Mouse (Mus musculus) liver, postnatal 0 days (tissue): Measurements from ENCODE around the gene BC107364. TPM values are rescaled to one million over a fixed set of nuclear protein-coding genes. Genes with fewer than 3 reads are reported as not detected.
"Not testable (repeated sequence)": the region's sequence is repeated elsewhere in the genome, so short reads cannot be mapped to it uniquely, and the experiment has no call there.

ENCODE experiments used
- ATAC-seq: fragments of 200-750 bp; cut with Nextera tagmentation; 2 replicates; pipeline ENCODE4 v1.8.0; 2017; ENCODE audit warnings: mild to moderate bottlenecking, moderate library complexity
- DNase-seq: peaks from one replicate; pipeline ENCODE4 v3.0.0-alpha.2; 2016
- H3K27ac ChIP-seq: fragments of 300-500 bp; sonication (generic); 2 replicates; pipeline ENCODE4 v1.5.1; 2014; ENCODE audit warnings: antibody characterized with exemption, moderate library complexity, mild to moderate bottlenecking, low read depth
- H3K27me3 ChIP-seq: fragments of 300-500 bp; sonication (generic); 2 replicates; pipeline ENCODE4 v1.6.1; 2014; ENCODE audit warnings: low read length, control low read depth, mixed read lengths; ENCODE audit not compliant: insufficient read depth
- H3K36me3 ChIP-seq: fragments of 300-500 bp; sonication (generic); replicated peaks from 2 replicates; pipeline ENCODE4 v1.6.1; 2014; ENCODE audit warnings: mild to moderate bottlenecking, control low read depth, low read length, moderate library complexity, mixed read lengths; ENCODE audit not compliant: insufficient read depth
- H3K4me1 ChIP-seq: fragments of 300-500 bp; sonication (generic); 2 replicates; pipeline ENCODE4 v1.6.1; 2014; ENCODE audit warnings: antibody characterized with exemption, mild to moderate bottlenecking, control low read depth; ENCODE audit not compliant: insufficient read depth
- H3K4me2 ChIP-seq: fragments of 300-500 bp; sonication (generic); 2 replicates; pipeline ENCODE4 v1.6.1; 2014; ENCODE audit warnings: low read depth, mild to moderate bottlenecking, low read length, moderate library complexity, mixed read lengths
- H3K4me3 ChIP-seq: fragments of 300-500 bp; sonication (generic); 2 replicates; pipeline ENCODE4 v1.5.1; 2014; ENCODE audit warnings: low read depth, low read length
- H3K9ac ChIP-seq: fragments of 300-500 bp; sonication (generic); replicated peaks from 2 replicates; pipeline ENCODE4 v1.6.1; 2014; ENCODE audit warnings: mild to moderate bottlenecking, moderate library complexity
- H3K9me3 ChIP-seq: fragments of 300-500 bp; sonication (generic); 2 replicates; pipeline ENCODE4 v1.6.1; 2016; ENCODE audit warnings: mild to moderate bottlenecking, control low read depth, low read length, mixed read lengths
- CTCF ChIP-seq: sonication (generic); IDR thresholded peaks from 2 replicates; pipeline ENCODE4 v1.5.1; 2016; ENCODE audit warnings: antibody characterized with exemption, low read depth
- EP300 ChIP-seq: IDR thresholded peaks from 2 replicates; pipeline ENCODE4 v1.6.1; 2016; ENCODE audit warnings: antibody characterized with exemption, low read depth, mild to moderate bottlenecking
- WGBS: fragments of 180-500 bp; shearing (Covaris S2); extraction: QIAGEN DNeasy Blood & Tissue Kit; methylation state at CpG from one replicate; pipeline ENCODE4 v1.1.7; 2014; ENCODE audit not compliant: insufficient replicate concordance; 5-methylcytosine and 5-hydroxymethylcytosine counted together
- polyA plus RNA-seq: library from polyadenylated mRNA; unstranded; fragments of >200 nt; fragmentation: Nextera tagmentation; extraction: Ambion mirVana; gene quantifications from 2 replicates; pipeline ENCODE4 v1.2.1, GENCODE M21; 2015

Gene BC107364
- polyA plus RNA-seq, 1 experiment from 2014 or later = not detected

DNA sequence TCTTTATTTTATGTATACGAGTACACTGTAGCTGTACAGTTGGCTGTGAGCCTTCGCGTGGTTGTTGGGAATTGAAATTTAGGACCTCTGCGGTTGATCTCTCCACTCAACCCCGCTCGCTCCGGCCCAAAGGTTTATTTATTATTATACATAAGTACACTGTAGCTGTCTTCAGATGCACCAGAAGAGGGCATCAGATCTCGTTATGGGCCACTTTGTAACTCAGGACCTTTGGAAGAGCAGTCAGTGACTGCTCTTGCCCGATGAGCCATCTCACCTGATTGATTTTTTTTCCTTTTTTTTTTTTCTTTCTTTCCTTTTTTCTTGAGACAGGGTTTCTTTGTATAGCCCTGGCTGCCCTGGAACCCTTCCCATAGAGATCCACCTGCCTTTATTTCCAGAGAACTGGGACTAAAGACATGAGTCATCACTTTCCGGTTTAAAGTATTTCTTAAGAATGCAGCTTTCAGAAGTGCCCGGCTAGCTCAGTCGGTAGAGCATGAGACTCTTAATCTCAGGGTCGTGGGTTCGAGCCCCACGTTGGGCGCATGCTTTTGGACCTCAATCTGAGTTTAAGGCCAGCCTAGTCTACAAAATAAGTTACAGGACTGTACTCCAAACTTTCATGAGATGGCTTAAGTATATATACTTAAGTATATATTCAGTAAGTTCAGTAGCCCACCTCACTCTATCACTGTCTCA lies 24.2 kb downstream of the BC107364 start:
- Histone ChIP-seq H3K9ac (peak overlapping the region; percentile 32), H3K4me3 (peak overlapping the region; percentile 21; the same call in 1 of the 2 replicates), H3K27me3 (0 out of 2 replicates have a peak, but pooled peaks cover 1% of the 10 kb centered on the region), H3K27ac (peak overlapping the region; percentile 90), H3K4me1 (peaks cover 18% of the 10 kb centered on the region), H3K9me3 (no peaks in the 10 kb centered on the region), H3K4me2 (peak overlapping the region; percentile 63), H3K36me3 (no peaks in the 10 kb centered on the region)
- ATAC-seq (peak; percentile 66), DNase-seq (peak; percentile 54)
- WGBS = 6% methylated on average over 16 of the region's 16 CpGs
- no peak for TF ChIP-seq EP300
- TF ChIP-seq CTCF = peak; percentile 65

DNA sequence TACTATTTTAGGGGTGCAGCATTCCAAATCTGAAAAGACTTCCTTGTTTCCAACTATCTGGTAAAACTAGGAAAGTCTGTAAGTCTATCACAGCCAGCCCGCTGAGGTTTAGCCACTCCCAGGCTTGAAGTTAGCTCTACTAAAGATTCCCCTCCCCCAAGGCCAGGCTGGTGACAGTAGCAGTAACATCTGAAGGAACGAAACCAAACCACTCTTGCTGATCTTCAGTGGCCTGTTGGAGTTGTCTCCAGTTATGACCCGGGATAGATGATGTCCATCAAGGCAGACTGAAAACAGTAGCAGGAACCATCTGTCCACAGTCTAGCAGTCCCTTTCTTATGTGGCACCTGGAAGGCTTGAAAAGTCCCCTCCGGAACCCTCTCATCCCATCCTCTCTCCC lies 24.8 kb downstream of the BC107364 start:
- ATAC-seq (peak; percentile 40; the same call in 1 of the 2 replicates), DNase-seq (peak; percentile 49)
- 8% methylated on average over 4 of the region's 4 CpGs for WGBS
- H3K4me1 ChIP-seq = peaks cover 18% of the 10 kb centered on the region
- 0 out of 2 replicates have a peak, but pooled peaks cover 7% of the 10 kb centered on the region for H3K27me3 ChIP-seq
- peak overlapping the region; percentile 90 for H3K27ac ChIP-seq
- TF ChIP-seq CTCF (no peak), EP300 (no peak)
- H3K4me3 ChIP-seq = peak overlapping the region; percentile 21; the same call in 1 of the 2 replicates
- H3K9me3 ChIP-seq = no peaks in the 10 kb centered on the region
- H3K4me2 ChIP-seq = peak overlapping the region; percentile 63
- H3K9ac ChIP-seq = peak overlapping the region; percentile 32
- no peaks in the 10 kb centered on the region for H3K36me3 ChIP-seq

DNA sequence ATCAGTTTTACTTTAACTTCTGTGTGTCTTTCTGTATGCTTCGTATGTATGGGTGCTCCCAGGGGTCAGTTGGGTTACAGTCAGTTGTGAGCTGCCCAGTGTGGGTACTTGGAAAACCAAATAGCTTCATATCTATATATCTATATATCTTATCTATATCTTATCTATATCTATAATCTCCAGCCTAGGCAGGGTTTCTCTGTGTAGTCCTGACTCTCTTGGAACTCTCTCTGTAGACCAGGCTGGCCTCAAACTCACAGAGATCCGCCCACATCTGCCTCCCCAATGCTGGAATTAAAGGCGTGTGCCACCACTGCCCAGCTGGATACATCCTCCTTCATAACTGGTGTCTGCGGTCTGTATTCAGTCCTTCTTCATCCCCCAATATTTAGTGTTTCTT lies 25.8 kb downstream of the BC107364 start:
- ATAC-seq (no peak), DNase-seq (no peak)
- 74% methylated on average over 4 of the region's 4 CpGs for WGBS
- no peak overlapping the region for H3K27ac ChIP-seq
- H3K4me3 ChIP-seq = no peak overlapping the region
- no peak for TF ChIP-seq EP300
- TF ChIP-seq CTCF = no peak
- H3K36me3 ChIP-seq = no peaks in the 10 kb centered on the region
- H3K9ac ChIP-seq = no peak overlapping the region
- 0 out of 2 replicates have a peak, but pooled peaks cover 10% of the 10 kb centered on the region for H3K27me3 ChIP-seq
- H3K4me2 ChIP-seq = no peak overlapping the region
- H3K9me3 ChIP-seq = no peaks in the 10 kb centered on the region
- H3K4me1 ChIP-seq = peaks cover 18% of the 10 kb centered on the region

DNA sequence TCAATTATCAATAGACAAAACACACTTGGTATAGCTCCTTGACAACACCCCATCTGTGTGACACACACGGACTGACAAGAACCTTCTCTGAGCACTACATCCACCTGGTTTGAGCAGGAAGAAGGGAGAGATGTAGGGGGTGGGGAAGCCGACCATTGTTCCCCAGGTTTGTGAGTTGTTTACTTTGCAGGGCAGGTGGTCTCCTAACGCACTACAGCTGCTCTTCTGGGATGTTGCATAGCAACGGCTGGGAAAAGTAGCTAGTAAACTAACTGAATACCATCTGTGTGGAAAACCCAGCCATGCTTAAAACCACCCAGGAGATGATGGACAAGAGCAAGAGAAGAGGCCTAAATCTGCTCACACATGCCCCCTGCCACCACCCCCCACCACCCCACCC lies 27.7 kb downstream of the BC107364 start:
- not testable (repeated sequence) for H3K27ac ChIP-seq, DNase-seq
- 43% methylated on average over 4 of the region's 4 CpGs for WGBS

DNA sequence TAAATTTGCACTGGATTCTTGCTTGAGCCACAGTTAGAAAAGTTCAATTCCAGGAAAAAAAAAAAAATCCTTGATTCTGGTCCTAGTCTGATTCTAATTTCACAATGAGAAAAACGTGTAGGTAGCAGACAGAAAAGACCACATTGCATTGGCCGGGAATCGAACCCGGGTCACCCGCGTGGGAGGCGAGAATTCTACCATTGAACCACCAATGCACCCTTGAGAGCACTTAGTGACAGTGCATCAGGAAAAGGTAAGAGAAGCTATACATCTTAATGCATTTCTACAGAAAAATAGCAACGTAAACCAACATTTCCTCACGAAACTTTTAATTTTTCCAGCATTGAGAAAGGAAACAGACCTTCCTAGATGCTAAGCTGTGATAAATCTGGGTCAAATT lies 28.2 kb downstream of the BC107364 start:
- Histone ChIP-seq H3K27ac (no peak overlapping the region), H3K27me3 (0 out of 2 replicates have a peak, but pooled peaks cover 10% of the 10 kb centered on the region), H3K36me3 (no peaks in the 10 kb centered on the region), H3K4me2 (no peak overlapping the region), H3K9me3 (no peaks in the 10 kb centered on the region), H3K4me1 (peaks cover 4% of the 10 kb centered on the region; the same call in 1 of the 2 replicates), H3K4me3 (no peak overlapping the region), H3K9ac (no peak overlapping the region)
- DNase-seq (peak; percentile 37), ATAC-seq (no peak)
- WGBS = 14% methylated on average over 9 of the region's 9 CpGs
- no peak for TF ChIP-seq EP300
- no peak for TF ChIP-seq CTCF

More for the DNA sequence above, 27.7 kb downstream of the BC107364 start:
- ATAC-seq, H3K27me3 ChIP-seq, H3K4me2 ChIP-seq, H3K9ac ChIP-seq, H3K4me1 ChIP-seq, H3K36me3 ChIP-seq, H3K9me3 ChIP-seq, H3K4me3 ChIP-seq: not testable (repeated sequence)

DNA sequence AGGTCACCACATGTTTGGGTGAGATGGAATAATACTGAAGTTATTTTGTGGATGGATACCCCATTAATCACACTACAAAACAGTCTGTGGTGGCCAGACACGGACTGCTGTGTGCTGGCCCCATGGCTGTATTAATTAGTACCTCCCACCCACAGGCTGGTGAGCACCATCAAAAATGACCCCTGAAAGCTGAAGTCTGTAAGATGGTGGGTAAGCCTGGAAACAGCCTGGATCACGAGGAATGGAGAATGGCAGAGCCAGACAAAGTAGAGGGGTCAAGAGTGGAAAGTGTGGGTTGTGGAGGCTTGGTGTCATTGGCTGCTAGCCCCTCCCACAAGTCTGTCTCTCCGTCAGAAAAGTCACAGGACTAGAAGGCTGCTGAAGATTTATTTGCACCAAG lies 31.3 kb downstream of the BC107364 start:
- no peak overlapping the region for H3K27ac ChIP-seq
- ATAC-seq (no peak), DNase-seq (no peak)
- no peak overlapping the region for H3K4me3 ChIP-seq
- WGBS = 54% methylated on average over 3 of the region's 3 CpGs
- H3K4me1 ChIP-seq = no peaks in the 10 kb centered on the region
- TF ChIP-seq CTCF = no peak
- no peak for TF ChIP-seq EP300
- no peaks in the 10 kb centered on the region for H3K36me3 ChIP-seq
- no peak overlapping the region for H3K4me2 ChIP-seq
- no peaks in the 10 kb centered on the region for H3K9me3 ChIP-seq
- H3K9ac ChIP-seq = no peak overlapping the region
- 0 out of 2 replicates have a peak, but pooled peaks cover 10% of the 10 kb centered on the region for H3K27me3 ChIP-seq

DNA sequence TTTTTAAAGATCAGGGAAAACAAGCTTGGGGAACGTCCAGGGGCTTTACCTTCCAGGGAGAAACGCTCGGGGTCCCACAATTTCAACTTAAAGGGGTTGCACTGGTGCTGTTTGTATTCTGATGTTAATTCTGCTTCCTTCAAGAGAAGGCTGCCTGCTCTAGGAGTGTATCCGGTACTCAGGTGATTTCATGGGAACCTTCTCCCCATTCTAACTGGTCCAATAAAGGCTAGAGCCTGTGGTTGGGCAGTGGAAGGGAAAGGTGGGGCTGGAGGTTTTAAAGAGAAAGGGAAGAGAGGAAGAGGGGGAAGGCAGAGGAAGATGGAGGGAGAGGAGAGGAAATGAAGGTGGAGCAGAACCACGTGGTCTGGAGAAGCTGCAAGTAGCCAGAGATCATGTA lies 33.2 kb downstream of the BC107364 start:
- WGBS = 71% methylated on average over 5 of the region's 5 CpGs

More for the DNA sequence above, 33.2 kb downstream of the BC107364 start:
- not testable (repeated sequence) for H3K4me2 ChIP-seq, DNase-seq, H3K9me3 ChIP-seq, H3K36me3 ChIP-seq, ATAC-seq, H3K9ac ChIP-seq, H3K27me3 ChIP-seq, H3K27ac ChIP-seq, H3K4me1 ChIP-seq, H3K4me3 ChIP-seq
